Mouse (Mus musculus): ENCODE results near the gene Tmem209. TPM values are rescaled to one million over a fixed set of nuclear protein-coding genes. Genes with fewer than 3 reads are reported as not detected.

Gene Tmem209
- 11.5 and 11.6 TPM in 2 replicates for polyA plus RNA-seq (2015; fragmentation: Nextera tagmentation; extraction: Ambion mirVana)

GRCm38 (mm10) chr6:30509265-30510239, at the start of gene Tmem209, which contains the start of gene Ssmem1:
TSS of gene Tmem209 (minus strand) at chr6:30509783.
TSS of gene Ssmem1 (plus strand) at chr6:30509849.

GRCm38 (mm10) chr6:30541009-30541799, 31.6 kb upstream of the Tmem209 start, which contains the start of gene Cpa2:
TSS of gene Cpa2 (plus strand) at chr6:30541582.

Other genes starting within 250 kb of the Tmem209 start
- 44.1 and 44.9 TPM in 2 replicates for gene Ube2h, start 205.2 kb downstream of the Tmem209 start, polyA plus RNA-seq (2015; fragmentation: Nextera tagmentation; extraction: Ambion mirVana)
- gene Zc3hc1, start 118.8 kb downstream of the Tmem209 start, polyA plus RNA-seq (2015; fragmentation: Nextera tagmentation; extraction: Ambion mirVana), result 29.6 and 31.8 TPM in 2 replicates
- gene Klhdc10, start 107.9 kb downstream of the Tmem209 start, polyA plus RNA-seq (2015; fragmentation: Nextera tagmentation; extraction: Ambion mirVana), result 13.0 and 13.1 TPM in 2 replicates
- gene Ssmem1, start 66 bp upstream of the Tmem209 start, polyA plus RNA-seq (2015; fragmentation: Nextera tagmentation; extraction: Ambion mirVana), result 0.17 TPM in 1 of 2 replicates, not detected in the other
- 5.4 and 6.1 TPM in 2 replicates for gene Cpa2, start 31.8 kb upstream of the Tmem209 start, polyA plus RNA-seq (2015; fragmentation: Nextera tagmentation; extraction: Ambion mirVana)
- gene Cpa4, start 58.6 kb upstream of the Tmem209 start, polyA plus RNA-seq (2015; fragmentation: Nextera tagmentation; extraction: Ambion mirVana), result 1.2 and 3.9 TPM in 2 replicates
- 1.5 and 1.7 TPM in 2 replicates for gene Cpa5, start 101.2 kb upstream of the Tmem209 start, polyA plus RNA-seq (2015; fragmentation: Nextera tagmentation; extraction: Ambion mirVana)
- 0.89 and 1.1 TPM in 2 replicates for gene Cpa1, start 129.4 kb upstream of the Tmem209 start, polyA plus RNA-seq (2015; fragmentation: Nextera tagmentation; extraction: Ambion mirVana)
- 37.5 and 42.3 TPM in 2 replicates for gene Cep41, start 184.0 kb upstream of the Tmem209 start, polyA plus RNA-seq (2015; fragmentation: Nextera tagmentation; extraction: Ambion mirVana)
- 855 and 1,001 TPM in 2 replicates for gene Mest, start 213.8 kb upstream of the Tmem209 start, polyA plus RNA-seq (2015; fragmentation: Nextera tagmentation; extraction: Ambion mirVana)